Mouse (Mus musculus) heart, postnatal 0 days (tissue): ENCODE measurements around the gene Terb1.

ENCODE experiments used
- CTCF ChIP-seq: IDR thresholded peaks from 2 replicates; pipeline ENCODE4 v1.5.1; 2016; ENCODE audit warnings: antibody characterized with exemption, control low read depth, low read depth
- EP300 ChIP-seq: IDR thresholded peaks from 2 replicates; pipeline ENCODE4 v1.6.1; 2016; ENCODE audit warnings: antibody characterized with exemption, low read depth

GRCm38 (mm10) chr8:104510134-104510533 lies 424 bp upstream of the Terb1 start:
- TF ChIP-seq CTCF (no peak), EP300 (no peak)
